Mouse (Mus musculus): ENCODE results near the gene 2310011J03Rik.
A peak's percentile ranks its signal among the peaks of the same experiment; 100 is the strongest.

The 2310011J03Rik gene

GRCm38 (mm10) chr10:80314494-80315001 is 5.8 kb downstream of the 2310011J03Rik start:
- no peak for DNase-seq

- no peak for DNase-seq
These were observed 6.6 kb downstream of the 2310011J03Rik start for GRCm38 (mm10) chr10:80313627-80314201.

- DNase-seq: no peak
These were observed 7.5 kb downstream of the 2310011J03Rik start for GRCm38 (mm10) chr10:80312586-80313504.

GRCm38 (mm10) chr10:80311560-80311959 is 8.8 kb downstream of the 2310011J03Rik start:
- DNase-seq: no peak

GRCm38 (mm10) chr10:80304862-80305261 is 15.5 kb downstream of the 2310011J03Rik start:
- no peak for DNase-seq

- DNase-seq: no peak
These were observed 15.9 kb downstream of the 2310011J03Rik start for GRCm38 (mm10) chr10:80304458-80304857.

GRCm38 (mm10) chr10:80302471-80302881 is 17.9 kb downstream of the 2310011J03Rik start:
- peak; percentile 72 for DNase-seq

GRCm38 (mm10) chr10:80302082-80302355 is 18.3 kb downstream of the 2310011J03Rik start:
- DNase-seq: no peak

GRCm38 (mm10) chr10:80301256-80302081 is 18.9 kb downstream of the 2310011J03Rik start:
- DNase-seq: no peak

- DNase-seq: no peak
These were observed 19.6 kb downstream of the 2310011J03Rik start for GRCm38 (mm10) chr10:80300672-80301181.

- no peak for DNase-seq
These were observed 20.5 kb downstream of the 2310011J03Rik start for GRCm38 (mm10) chr10:80299824-80300223.

- no peak for DNase-seq
These were observed 21.0 kb downstream of the 2310011J03Rik start for GRCm38 (mm10) chr10:80299301-80299700.

- DNase-seq: no peak
These were observed 21.6 kb downstream of the 2310011J03Rik start for GRCm38 (mm10) chr10:80298571-80299281.

- DNase-seq: no peak
These were observed 22.7 kb downstream of the 2310011J03Rik start for GRCm38 (mm10) chr10:80297526-80298133.

GRCm38 (mm10) chr10:80296824-80297223 is 23.5 kb downstream of the 2310011J03Rik start:
- DNase-seq: no peak

- DNase-seq: peak; percentile 75
These were observed 24.5 kb downstream of the 2310011J03Rik start, which contains the start of gene Apc2 for GRCm38 (mm10) chr10:80295618-80296425. Gene Apc2 (plus strand): TSS chr10:80295977.

- DNase-seq: no peak
These were observed 25.5 kb downstream of the 2310011J03Rik start for GRCm38 (mm10) chr10:80294788-80295303.

- DNase-seq: no peak
These were observed 26.0 kb downstream of the 2310011J03Rik start for GRCm38 (mm10) chr10:80294311-80294710.

GRCm38 (mm10) chr10:80293325-80293724 is 27.0 kb downstream of the 2310011J03Rik start:
- no peak for DNase-seq

All from kidney, adult 11 months (tissue).